Mouse (Mus musculus): Measurements from ENCODE around the gene Arhgap45. TPM values are rescaled to one million over a fixed set of nuclear protein-coding genes. Genes with fewer than 3 reads are reported as not detected.

Gene Arhgap45
- polyA plus RNA-seq, 1 experiment = 1.8 TPM

Other genes with a start within 250 kb of the Arhgap45 start
- gene Rnf126, start 249.7 kb upstream of the Arhgap45 start, polyA plus RNA-seq (2012; ENCODE audit: insufficient read depth, insufficient read length, missing spikeins) = 23.3 and 27.2 TPM in 2 replicates
- gene Fstl3, start 239.4 kb upstream of the Arhgap45 start, polyA plus RNA-seq (2012; ENCODE audit: insufficient read depth, insufficient read length, missing spikeins) = 0.96 and 1.3 TPM in 2 replicates
- gene Prss57, start 225.7 kb upstream of the Arhgap45 start, polyA plus RNA-seq (2012; ENCODE audit: insufficient read depth, insufficient read length, missing spikeins) = not detected in 2 replicates
- gene Palm, start 223.1 kb upstream of the Arhgap45 start, polyA plus RNA-seq (2012; ENCODE audit: insufficient read depth, insufficient read length, missing spikeins) = 12.4 and 18.7 TPM in 2 replicates
- gene Misp, start 195.7 kb upstream of the Arhgap45 start, polyA plus RNA-seq (2012; ENCODE audit: insufficient read depth, insufficient read length, missing spikeins) = not detected in 2 replicates
- 45.6 and 50.5 TPM in 2 replicates for gene Ptbp1, start 162.2 kb upstream of the Arhgap45 start, polyA plus RNA-seq (2012; ENCODE audit: insufficient read depth, insufficient read length, missing spikeins)
- 1.4 and 1.7 TPM in 2 replicates for gene Prtn3, start 142.2 kb upstream of the Arhgap45 start, polyA plus RNA-seq (2012; ENCODE audit: insufficient read depth, insufficient read length, missing spikeins)
- 1.3 TPM in 1 of 2 replicates, not detected in the other for gene Plppr3, start 142.0 kb upstream of the Arhgap45 start, polyA plus RNA-seq (2012; ENCODE audit: insufficient read depth, insufficient read length, missing spikeins)
- gene Elane, start 130.4 kb upstream of the Arhgap45 start, polyA plus RNA-seq (2012; ENCODE audit: insufficient read depth, insufficient read length, missing spikeins) = not detected in 2 replicates
- 1,172 and 3,758 TPM in 2 replicates for gene Cfd, start 125.8 kb upstream of the Arhgap45 start, polyA plus RNA-seq (2012; ENCODE audit: insufficient read depth, insufficient read length, missing spikeins)
- gene Med16, start 107.7 kb upstream of the Arhgap45 start, polyA plus RNA-seq (2012; ENCODE audit: insufficient read depth, insufficient read length, missing spikeins) = 11.2 and 12.9 TPM in 2 replicates
- gene Gm26602, start 105.8 kb upstream of the Arhgap45 start, polyA plus RNA-seq (2012; ENCODE audit: insufficient read depth, insufficient read length, missing spikeins) = not detected in 2 replicates
- 0.38 and 0.63 TPM in 2 replicates for gene Kiss1r, start 99.7 kb upstream of the Arhgap45 start, polyA plus RNA-seq (2012; ENCODE audit: insufficient read depth, insufficient read length, missing spikeins)
- 55.0 and 60.7 TPM in 2 replicates for gene R3hdm4, start 95.4 kb upstream of the Arhgap45 start, polyA plus RNA-seq (2012; ENCODE audit: insufficient read depth, insufficient read length, missing spikeins)
- 1.3 and 2.9 TPM in 2 replicates for gene Arid3a, start 89.6 kb upstream of the Arhgap45 start, polyA plus RNA-seq (2012; ENCODE audit: insufficient read depth, insufficient read length, missing spikeins)
- gene Wdr18, start 56.5 kb upstream of the Arhgap45 start, polyA plus RNA-seq (2012; ENCODE audit: insufficient read depth, insufficient read length, missing spikeins) = 25.6 and 44.7 TPM in 2 replicates
- gene Grin3b, start 45.9 kb upstream of the Arhgap45 start, polyA plus RNA-seq (2012; ENCODE audit: insufficient read depth, insufficient read length, missing spikeins) = not detected in 2 replicates
- 69.8 and 75.4 TPM in 2 replicates for gene Tmem259, start 32.3 kb upstream of the Arhgap45 start, polyA plus RNA-seq (2012; ENCODE audit: insufficient read depth, insufficient read length, missing spikeins)
- 6.4 and 10.3 TPM in 2 replicates for gene Cnn2, start 28.1 kb upstream of the Arhgap45 start, polyA plus RNA-seq (2012; ENCODE audit: insufficient read depth, insufficient read length, missing spikeins)
- 5.1 and 5.4 TPM in 2 replicates for gene Abca7, start 20.2 kb upstream of the Arhgap45 start, polyA plus RNA-seq (2012; ENCODE audit: insufficient read depth, insufficient read length, missing spikeins)
- gene Polr2e, start 23.1 kb downstream of the Arhgap45 start, polyA plus RNA-seq (2012; ENCODE audit: insufficient read depth, insufficient read length, missing spikeins) = 78.3 and 85.8 TPM in 2 replicates
- gene Gpx4, start 30.5 kb downstream of the Arhgap45 start, polyA plus RNA-seq (2012; ENCODE audit: insufficient read depth, insufficient read length, missing spikeins) = 2,282 and 3,621 TPM in 2 replicates
- gene Sbno2, start 88.9 kb downstream of the Arhgap45 start, polyA plus RNA-seq (2012; ENCODE audit: insufficient read depth, insufficient read length, missing spikeins) = 14.3 and 16.2 TPM in 2 replicates
- 113 and 121 TPM in 2 replicates for gene Stk11, start 99.2 kb downstream of the Arhgap45 start, polyA plus RNA-seq (2012; ENCODE audit: insufficient read depth, insufficient read length, missing spikeins)
- 1,146 and 1,395 TPM in 2 replicates for gene Atp5d, start 122.0 kb downstream of the Arhgap45 start, polyA plus RNA-seq (2012; ENCODE audit: insufficient read depth, insufficient read length, missing spikeins)
- 1.1 and 1.5 TPM in 2 replicates for gene Cbarp, start 124.2 kb downstream of the Arhgap45 start, polyA plus RNA-seq (2012; ENCODE audit: insufficient read depth, insufficient read length, missing spikeins)
- gene Midn, start 131.6 kb downstream of the Arhgap45 start, polyA plus RNA-seq (2012; ENCODE audit: insufficient read depth, insufficient read length, missing spikeins) = 25.5 and 31.6 TPM in 2 replicates
- 15.1 and 27.5 TPM in 2 replicates for gene Cirbp, start 149.3 kb downstream of the Arhgap45 start, polyA plus RNA-seq (2012; ENCODE audit: insufficient read depth, insufficient read length, missing spikeins)
- 10.9 and 14.9 TPM in 2 replicates for gene 1600002K03Rik, start 156.3 kb downstream of the Arhgap45 start, polyA plus RNA-seq (2012; ENCODE audit: insufficient read depth, insufficient read length, missing spikeins)
- gene Efna2, start 162.8 kb downstream of the Arhgap45 start, polyA plus RNA-seq (2012; ENCODE audit: insufficient read depth, insufficient read length, missing spikeins) = 1.0 and 1.1 TPM in 2 replicates
- 9.7 and 11.1 TPM in 2 replicates for gene Mum1, start 209.8 kb downstream of the Arhgap45 start, polyA plus RNA-seq (2012; ENCODE audit: insufficient read depth, insufficient read length, missing spikeins)
- gene Ndufs7, start 232.5 kb downstream of the Arhgap45 start, polyA plus RNA-seq (2012; ENCODE audit: insufficient read depth, insufficient read length, missing spikeins) = 732 and 1,152 TPM in 2 replicates
- 10.5 and 17.8 TPM in 2 replicates for gene Gamt, start 244.4 kb downstream of the Arhgap45 start, polyA plus RNA-seq (2012; ENCODE audit: insufficient read depth, insufficient read length, missing spikeins)
- 51.6 and 76.7 TPM in 2 replicates for gene Dazap1, start 244.8 kb downstream of the Arhgap45 start, polyA plus RNA-seq (2012; ENCODE audit: insufficient read depth, insufficient read length, missing spikeins)

Data from brown adipose tissue, adult 24 weeks (tissue).